Mouse (Mus musculus) megakaryocyte-erythroid progenitor cell, adult 5-6 weeks (primary cell): ENCODE data around the gene Ssna1. TPM values are rescaled to one million over a fixed set of nuclear protein-coding genes. Genes with fewer than 3 reads are reported as not detected.
A peak's percentile ranks its signal among the peaks of the same experiment; 100 is the strongest.
"Not testable (repeated sequence)": the region's sequence is repeated elsewhere in the genome, so short reads cannot be mapped to it uniquely, and the experiment has no call there.

Source experiments
- ATAC-seq: replicated peaks from 2 replicates; pipeline ENCODE4 v1.8.0; 2016; ENCODE audit warnings: mild to moderate bottlenecking, inconsistent platforms; ENCODE audit not compliant: severe bottlenecking, poor library complexity, low FRiP score, low TSS enrichment
- total RNA-seq, 2 experiments: library from RNA; stranded (forward) in 1 of 2; stranded (reverse) in 1 of 2; fragments of 200-1000, 215-1000 nt in 1 of 2; fragments of >200 nt in 1 of 2; fragmentation: Nextera tagmentation in 1 of 2; gene quantifications; 2 replicates each; pipeline ENCODE4 v1.2.3; 2014 to 2017

Gene Ssna1
- total RNA-seq, 2 experiments from 2014 or later, result 104 to 205 TPM

- ATAC-seq, result no peak
Measured at GRCm38 (mm10) chr2:25264286-25264660, 8.0 kb downstream of the Ssna1 start.

- ATAC-seq, result no peak
Measured at GRCm38 (mm10) chr2:25263623-25264285, 8.5 kb downstream of the Ssna1 start.

- ATAC-seq, result 0 out of 2 replicates have a peak, but pooled peaks have one; percentile 9
Measured at GRCm38 (mm10) chr2:25262795-25263622, 9.2 kb downstream of the Ssna1 start.

DNA sequence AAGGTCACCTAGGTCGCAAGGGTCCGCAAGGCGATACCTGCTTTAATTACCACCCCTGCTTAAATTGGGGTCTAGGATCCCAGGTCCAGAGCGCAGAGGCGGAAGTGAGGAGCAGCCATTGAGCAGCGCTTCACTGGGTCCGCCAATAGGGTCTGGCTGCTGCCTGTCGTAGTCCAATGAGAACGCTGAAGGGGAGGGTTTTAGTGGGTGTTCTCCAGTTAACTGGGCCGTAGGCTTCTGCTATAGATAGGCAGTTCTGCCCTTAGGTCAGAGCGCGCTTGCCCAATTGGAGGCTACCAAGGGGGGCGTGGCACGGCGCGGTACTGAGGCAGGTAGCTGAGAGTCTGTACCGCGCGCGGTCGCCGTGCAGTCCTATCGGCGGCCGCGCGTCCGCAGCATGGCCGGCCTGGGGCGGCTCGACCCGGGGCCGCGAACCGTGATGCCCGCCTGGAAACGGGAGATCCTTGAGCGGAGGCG, 9.9 kb downstream of the Ssna1 start, which contains the start of gene Tprn:
Gene Tprn, plus strand, starts transcription at position 328 of the 477 bp plus-strand sequence.
- ATAC-seq, result peak; percentile 98

DNA sequence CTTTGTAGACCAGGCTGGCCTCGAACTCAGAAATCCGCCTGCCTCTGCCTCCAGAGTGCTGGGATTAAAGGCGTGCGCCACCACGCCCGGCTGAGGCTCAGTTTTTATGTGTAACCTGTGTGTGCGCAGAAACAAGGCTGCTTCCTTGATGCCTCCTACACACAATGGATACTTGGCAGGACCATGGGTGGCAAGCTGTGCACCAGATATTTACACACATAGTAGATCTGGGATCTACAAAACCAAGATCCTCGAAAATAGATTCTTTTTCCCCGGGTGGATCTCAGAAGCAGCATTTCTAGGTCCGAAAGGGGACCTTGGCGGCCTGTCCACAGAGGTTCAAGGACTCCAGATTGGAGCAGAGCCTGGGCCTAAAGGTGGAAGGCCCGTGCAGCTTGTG, 10.4 kb downstream of the Ssna1 start:
- ATAC-seq, result no peak

DNA sequence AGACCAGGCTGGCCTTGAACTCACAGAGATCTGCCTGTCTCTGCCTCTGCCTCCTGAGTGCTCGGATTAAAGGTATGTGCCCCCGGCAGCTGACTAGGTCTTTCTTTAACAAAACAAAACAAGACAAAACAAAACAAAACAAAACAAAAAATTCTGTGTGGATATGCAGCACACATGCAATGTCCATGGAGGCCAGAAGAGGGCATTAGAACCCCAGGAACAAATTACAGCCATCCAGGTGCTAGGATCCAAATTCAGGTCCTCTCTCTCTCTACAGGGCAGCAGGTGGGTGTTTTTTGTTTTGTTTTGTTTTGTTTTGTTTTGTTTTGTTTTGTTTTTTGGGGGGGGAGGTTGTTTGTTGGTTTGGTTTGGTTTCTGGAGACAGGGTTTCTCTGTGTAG, 13.4 kb downstream of the Ssna1 start:
- no peak for ATAC-seq

DNA sequence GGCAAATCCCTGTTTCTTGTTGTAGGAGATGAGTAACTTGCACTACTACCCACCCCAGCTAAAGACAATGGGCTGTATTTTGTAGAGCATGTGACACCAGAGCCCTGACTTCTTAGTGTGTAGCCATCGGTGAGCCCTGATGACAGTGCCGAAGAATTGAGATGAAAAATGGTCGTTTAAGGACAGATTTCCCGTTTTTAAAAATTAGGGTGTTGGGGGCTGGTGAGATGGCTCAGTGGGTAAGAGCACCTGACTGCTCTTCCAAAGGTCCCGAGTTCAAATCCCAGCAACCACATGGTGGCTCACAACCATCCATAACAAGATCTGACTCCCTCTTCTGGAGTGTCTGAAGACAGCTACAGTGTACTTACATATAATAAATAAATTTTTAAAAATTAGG, 15.0 kb downstream of the Ssna1 start:
- not testable (repeated sequence) for ATAC-seq

GRCm38 (mm10) chr2:25256443-25257109, 15.7 kb downstream of the Ssna1 start:
- peak; percentile 62 for ATAC-seq

- peak; percentile 82 for ATAC-seq
Measured at GRCm38 (mm10) chr2:25255284-25255779, 16.9 kb downstream of the Ssna1 start, which contains the start of gene Tmem203. TSS of gene Tmem203 (plus strand) at chr2:25255439.

- ATAC-seq, result no peak
Measured at GRCm38 (mm10) chr2:25252331-25252730, 19.9 kb downstream of the Ssna1 start.

DNA sequence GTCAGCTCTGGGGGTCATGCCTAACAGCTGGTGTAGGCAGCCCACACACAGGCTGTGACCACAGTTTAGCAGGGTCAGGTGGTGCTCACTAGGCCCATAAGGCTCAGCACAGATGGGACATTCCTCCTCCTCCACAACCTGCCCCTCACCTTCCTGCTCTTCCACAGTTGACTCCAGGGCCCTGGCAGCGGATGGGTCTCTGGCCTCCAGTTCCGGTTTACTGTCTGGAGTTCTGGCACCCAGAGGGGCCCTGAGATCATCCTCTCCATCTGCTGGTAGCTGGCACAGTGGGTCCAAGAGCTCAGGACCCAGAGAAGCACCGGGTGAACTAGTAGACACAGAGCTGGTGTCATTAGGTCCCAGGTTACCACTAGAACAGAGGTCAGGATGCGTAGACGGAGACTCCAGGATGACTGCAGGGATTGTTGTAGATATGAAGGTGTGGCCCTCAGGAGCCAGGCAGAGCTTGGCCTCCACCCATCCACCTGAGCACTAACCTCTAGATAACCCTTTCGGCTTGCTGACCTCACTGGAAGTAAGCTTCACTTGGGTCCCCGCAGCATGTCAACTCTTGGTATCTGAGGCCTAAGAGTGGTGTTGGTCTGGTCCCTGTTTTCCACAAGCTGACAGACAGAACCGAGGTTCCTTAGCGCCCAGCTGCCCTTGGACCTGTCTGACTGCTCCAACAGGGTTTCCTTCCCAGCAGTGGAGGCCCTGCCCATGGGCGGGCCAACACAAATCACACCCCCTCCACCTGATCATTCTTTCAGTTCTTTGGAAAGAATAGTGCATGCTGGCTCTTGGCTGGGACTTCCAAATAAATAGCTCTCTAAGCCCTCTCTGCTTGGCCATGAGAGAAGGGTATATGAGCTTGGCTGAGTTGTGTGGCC, 25.8 kb downstream of the Ssna1 start, which contains the start of gene AL732309.1:
Gene AL732309.1, minus strand, starts transcription at position 681 of the 890 bp plus-strand sequence.
- no peak for ATAC-seq

DNA sequence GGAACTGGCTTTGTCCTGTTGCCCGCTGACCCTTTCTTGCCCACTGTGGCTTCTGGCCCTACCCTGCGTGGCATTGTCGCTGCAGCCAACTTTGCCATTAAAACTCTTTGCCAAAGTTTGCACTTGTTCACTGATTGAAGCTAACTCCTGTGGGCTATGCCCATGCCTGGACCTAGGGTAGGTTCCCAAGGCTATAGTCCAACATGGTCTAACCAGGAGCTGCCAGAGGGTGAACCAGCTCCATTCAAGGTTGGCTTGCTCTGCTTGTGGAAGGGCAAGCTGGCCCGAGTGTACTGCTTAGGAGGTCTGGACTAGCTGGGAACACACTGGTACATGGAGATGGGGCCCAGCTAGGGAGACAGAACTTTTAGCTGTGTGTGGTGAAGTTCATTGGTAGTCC, 28.1 kb downstream of the Ssna1 start:
- ATAC-seq, result no peak

GRCm38 (mm10) chr2:25243342-25243741, 28.9 kb downstream of the Ssna1 start:
- no peak for ATAC-seq

- ATAC-seq, result no peak
Measured at GRCm38 (mm10) chr2:25242101-25242506, 30.1 kb downstream of the Ssna1 start, which contains the start of the genes Rnf208 and Cysrt1. TSS of gene Rnf208 (plus strand) at chr2:25242255. TSS of gene Cysrt1 (minus strand) at chr2:25242452.

DNA sequence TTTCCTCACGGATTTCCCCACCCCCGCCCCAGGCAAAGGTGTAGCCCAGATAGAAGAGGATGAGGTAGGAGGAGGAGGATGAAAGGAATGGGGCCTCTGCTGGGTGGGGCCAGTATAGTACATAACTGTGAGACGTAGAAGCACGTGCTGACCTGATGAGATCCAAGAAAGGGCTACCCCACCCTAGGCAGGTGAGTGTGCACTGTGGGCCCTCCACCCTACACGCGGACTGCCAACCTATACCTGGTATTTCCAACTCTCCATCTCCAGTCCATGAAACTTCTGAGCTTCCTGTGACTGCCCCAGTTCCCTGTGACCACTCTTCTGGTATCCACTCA, 30.8 kb downstream of the Ssna1 start:
- ATAC-seq, result no peak

DNA sequence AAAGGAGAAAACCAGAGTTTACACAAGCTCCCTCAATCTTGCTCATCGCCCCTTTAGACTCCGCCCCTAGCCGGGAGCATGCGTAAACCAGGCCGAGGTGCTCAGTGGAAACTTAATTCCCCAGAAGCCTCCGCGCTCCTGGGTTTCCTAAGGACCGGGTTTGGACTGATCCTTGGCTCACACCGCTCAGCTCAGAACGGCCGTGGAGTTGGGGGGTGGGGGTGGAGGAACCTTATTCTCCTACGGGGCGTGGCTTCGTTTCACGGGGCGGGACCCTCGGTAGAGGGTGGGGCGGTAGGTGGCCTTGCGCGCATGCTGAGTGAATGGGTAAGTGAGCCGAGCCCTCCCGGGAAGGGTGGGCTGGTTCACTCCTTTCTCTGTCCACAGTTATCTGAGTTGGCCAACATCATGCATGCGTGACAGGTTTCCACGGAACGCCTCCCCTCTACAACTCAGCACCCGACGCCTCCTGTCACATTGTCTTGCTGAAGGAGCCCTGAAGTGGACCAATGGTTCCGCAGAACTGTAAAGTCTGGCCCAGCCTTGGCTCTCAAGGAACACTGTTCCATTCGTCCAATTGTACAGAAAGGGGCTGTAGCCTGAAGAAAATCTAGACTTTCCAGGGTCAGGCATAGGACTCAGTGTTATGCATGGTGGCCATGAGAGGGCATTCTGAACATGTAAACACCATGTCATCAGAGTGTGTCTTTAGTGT, 31.4 kb downstream of the Ssna1 start:
- peak; percentile 74 for ATAC-seq

DNA sequence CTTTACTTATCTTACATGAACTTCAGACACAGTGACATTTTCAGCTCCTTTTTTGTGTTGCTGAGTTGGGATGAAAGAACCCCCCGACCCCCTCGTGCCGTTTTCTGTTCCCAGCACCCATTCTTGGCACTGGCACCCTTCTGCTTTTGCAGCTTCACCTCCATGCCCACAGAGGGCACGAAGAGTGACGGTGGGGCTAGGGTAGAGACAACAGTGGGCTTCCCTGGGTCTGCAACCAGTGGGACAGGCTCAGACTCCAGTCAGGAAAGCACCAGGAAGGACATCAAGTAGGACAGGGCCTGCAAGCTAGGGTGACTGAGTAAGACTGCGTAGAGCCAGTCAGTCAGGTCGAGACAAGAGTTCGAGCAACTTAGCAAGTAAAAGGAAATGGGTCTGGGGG, 31.9 kb downstream of the Ssna1 start:
- no peak for ATAC-seq

- no peak for ATAC-seq
Measured at GRCm38 (mm10) chr2:25239766-25240165, 32.5 kb downstream of the Ssna1 start.
